Mouse (Mus musculus): ENCODE results near the gene Ext2. TPM values are rescaled to one million over a fixed set of nuclear protein-coding genes. Genes with fewer than 3 reads are reported as not detected.

Ext2 gene
- polyA plus RNA-seq, 1 experiment from 2014 or later: 84.7 TPM

DNA sequence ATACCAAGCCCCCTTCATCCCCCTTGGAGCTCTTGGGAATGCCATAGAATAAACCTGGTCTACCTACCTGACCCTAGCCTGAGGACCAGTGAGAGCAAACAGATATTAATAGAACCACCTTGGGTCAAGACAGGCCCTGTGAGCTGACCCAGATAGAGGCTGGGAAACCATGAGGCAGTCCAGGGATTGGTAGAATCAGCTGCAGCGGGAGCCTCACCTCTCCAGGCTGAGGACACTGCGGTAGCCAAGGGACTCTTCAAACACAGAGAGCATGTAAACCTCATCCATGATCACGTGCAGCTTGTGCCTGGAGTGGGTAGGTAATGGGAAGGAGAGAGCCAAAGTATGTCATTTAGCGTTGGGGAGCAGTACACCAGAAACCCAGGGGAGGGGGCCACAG is 16.6 kb upstream of the Ext2 start:
- no peak for ATAC-seq (ENCODE audit: low FRiP score)
- Histone ChIP-seq H3K9ac (no peak overlapping the region), H3K4me2 (replicated peaks) (no peak overlapping the region), H3K27ac (no peak overlapping the region), H3K9me3 (replicated peaks) (0 out of 2 replicates have a peak, but pooled peaks cover 3% of the 10 kb centered on the region), H3K27me3 (no peaks in the 10 kb centered on the region), H3K4me1 (no peaks in the 10 kb centered on the region), H3K4me3 (no peak overlapping the region), H3K36me3 (peaks cover 84% of the 10 kb centered on the region)
- 89% methylated on average over 4 of the region's 4 CpGs for WGBS

DNA sequence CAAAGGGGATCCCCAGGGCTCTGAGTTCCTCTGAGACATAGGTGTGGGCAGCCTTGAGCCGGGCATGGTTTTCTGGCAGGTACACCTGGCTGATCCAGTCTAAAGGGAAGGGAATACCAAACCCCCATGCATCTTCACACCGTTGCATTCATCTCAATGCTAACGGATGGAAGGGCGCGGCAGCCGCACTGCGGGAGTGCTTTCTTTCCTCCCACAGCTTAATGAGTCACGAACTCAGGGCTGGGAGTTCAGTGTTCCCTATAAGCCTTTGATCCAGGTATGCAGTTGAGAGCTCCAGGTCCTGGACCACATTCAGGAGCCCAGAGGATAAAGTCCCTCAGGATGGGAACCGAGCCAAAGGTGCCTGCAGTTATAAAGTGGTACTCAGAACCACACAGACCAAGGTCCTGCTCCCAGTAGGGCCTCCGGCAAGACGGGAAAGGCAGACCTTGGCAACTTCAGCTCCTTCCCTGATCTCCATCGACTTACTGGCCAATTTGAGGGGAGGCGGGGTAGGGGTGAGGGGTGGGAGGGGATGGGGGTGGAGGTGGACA is 13.9 kb upstream of the Ext2 start:
- Histone ChIP-seq H3K36me3 (peaks cover 62% of the 10 kb centered on the region), H3K27me3 (no peaks in the 10 kb centered on the region), H3K9ac (no peak overlapping the region), H3K27ac (no peak overlapping the region), H3K4me3 (no peak overlapping the region), H3K9me3 (replicated peaks) (0 out of 2 replicates have a peak, but pooled peaks cover 3% of the 10 kb centered on the region), H3K4me1 (no peaks in the 10 kb centered on the region), H3K4me2 (replicated peaks) (no peak overlapping the region)
- ATAC-seq (ENCODE audit: low FRiP score): no peak
- 72% methylated on average over 13 of the region's 13 CpGs for WGBS

DNA sequence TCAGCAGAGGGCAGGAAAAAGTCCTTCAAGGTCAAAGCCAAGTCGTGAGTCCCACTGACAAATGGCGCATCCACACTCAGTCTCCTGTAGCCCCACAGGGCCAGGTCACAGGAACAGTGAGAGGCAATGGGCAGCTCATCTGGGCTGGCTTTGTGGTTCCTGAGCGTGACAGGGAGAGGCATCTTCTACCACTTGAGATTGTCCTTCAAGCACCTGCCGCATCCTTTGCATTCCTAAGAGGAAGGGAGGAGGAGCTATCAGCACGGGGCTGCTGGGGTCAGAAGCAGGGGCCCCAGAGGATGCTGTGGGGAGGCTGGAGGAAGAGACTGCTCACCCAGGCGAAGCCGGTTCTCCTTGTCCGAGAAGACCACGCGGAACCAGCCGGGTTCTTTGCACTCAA is 13.2 kb upstream of the Ext2 start:
- Histone ChIP-seq H3K9ac (no peak overlapping the region), H3K27ac (no peak overlapping the region), H3K27me3 (no peaks in the 10 kb centered on the region), H3K4me2 (replicated peaks) (no peak overlapping the region), H3K4me1 (no peaks in the 10 kb centered on the region), H3K4me3 (no peak overlapping the region), H3K9me3 (replicated peaks) (no peaks in the 10 kb centered on the region), H3K36me3 (peaks cover 54% of the 10 kb centered on the region)
- WGBS: 87% methylated on average over 11 of the region's 11 CpGs
- ATAC-seq (ENCODE audit: low FRiP score): no peak

DNA sequence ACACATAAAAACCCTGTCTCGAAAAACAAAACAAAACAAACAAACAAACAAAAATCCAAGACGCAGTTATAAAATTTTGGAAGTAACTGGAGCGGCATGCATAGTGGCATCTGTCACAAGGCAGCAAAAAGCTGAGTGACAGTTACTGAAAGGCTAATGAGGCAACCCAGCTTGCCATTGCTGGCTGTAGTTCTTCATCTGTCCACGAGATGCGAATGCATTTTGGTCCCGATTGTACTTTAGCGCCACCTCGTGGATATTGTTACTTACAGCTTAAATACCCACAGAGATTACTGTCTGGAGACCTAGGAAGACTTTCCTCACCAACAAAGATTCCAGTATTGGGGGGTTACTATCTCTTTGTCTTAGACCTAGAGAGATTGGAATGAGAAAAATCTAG is 1.2 kb upstream of the Ext2 start:
- Histone ChIP-seq H3K36me3 (peaks cover 6% of the 10 kb centered on the region; the same call in 1 of the 2 replicates), H3K4me1 (peaks cover 9% of the 10 kb centered on the region), H3K27ac (no peak overlapping the region), H3K9ac (no peak overlapping the region), H3K4me2 (replicated peaks) (no peak overlapping the region), H3K4me3 (no peak overlapping the region), H3K27me3 (no peaks in the 10 kb centered on the region), H3K9me3 (replicated peaks) (no peaks in the 10 kb centered on the region)
- no peak for ATAC-seq (ENCODE audit: low FRiP score)
- 16% methylated on average over 8 of the region's 8 CpGs for WGBS

DNA sequence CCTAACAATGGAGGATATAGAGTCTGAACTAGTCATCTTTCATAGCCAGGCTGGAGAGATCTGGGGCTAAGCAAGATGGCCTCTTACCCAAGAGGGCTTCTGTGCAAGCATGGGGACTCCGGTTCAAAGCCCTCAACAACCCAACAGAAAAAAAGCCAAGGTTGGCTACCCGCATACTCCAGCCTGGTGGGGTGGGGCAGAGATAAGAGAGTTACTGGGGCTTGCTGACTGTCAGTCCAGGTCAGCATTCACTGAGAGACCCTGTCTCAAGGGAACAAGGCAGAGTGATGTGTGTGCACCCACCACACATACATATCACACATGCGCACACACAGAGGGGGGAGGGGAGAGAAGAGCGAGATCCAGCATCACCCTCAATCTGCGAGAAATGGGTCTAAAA is 4.6 kb downstream of the Ext2 start:
- H3K4me1 ChIP-seq: peaks cover 9% of the 10 kb centered on the region
- peaks cover 14% of the 10 kb centered on the region for H3K36me3 ChIP-seq
- H3K4me2 ChIP-seq (replicated peaks): no peak overlapping the region
- no peaks in the 10 kb centered on the region for H3K27me3 ChIP-seq
- no peak overlapping the region for H3K4me3 ChIP-seq
- 96% methylated on average over 5 of the region's 5 CpGs for WGBS
- H3K27ac ChIP-seq: no peak overlapping the region
- no peaks in the 10 kb centered on the region for H3K9me3 ChIP-seq (replicated peaks)
- ATAC-seq (ENCODE audit: low FRiP score): no peak
- no peak overlapping the region for H3K9ac ChIP-seq

DNA sequence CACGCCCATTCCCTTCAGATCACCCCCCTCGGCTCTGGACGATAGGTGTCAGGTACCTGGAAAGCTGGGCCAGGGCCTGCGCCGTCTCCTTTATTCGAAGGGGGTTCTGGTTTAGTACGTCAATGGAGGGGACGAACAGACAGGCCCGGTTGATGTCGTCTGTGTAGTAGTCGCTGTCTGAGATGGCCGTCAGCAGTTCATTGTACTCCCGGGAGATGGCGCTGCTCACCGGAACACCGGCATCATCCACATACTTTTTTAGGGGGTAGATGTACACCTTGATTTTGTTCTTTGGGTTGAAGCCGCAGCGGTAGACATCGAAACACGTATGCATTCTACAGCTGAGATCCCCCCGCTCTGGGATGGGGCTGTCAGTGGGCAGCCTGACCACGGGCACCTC is 9.0 kb downstream of the Ext2 start:
- H3K36me3 ChIP-seq: peaks cover 39% of the 10 kb centered on the region

DNA sequence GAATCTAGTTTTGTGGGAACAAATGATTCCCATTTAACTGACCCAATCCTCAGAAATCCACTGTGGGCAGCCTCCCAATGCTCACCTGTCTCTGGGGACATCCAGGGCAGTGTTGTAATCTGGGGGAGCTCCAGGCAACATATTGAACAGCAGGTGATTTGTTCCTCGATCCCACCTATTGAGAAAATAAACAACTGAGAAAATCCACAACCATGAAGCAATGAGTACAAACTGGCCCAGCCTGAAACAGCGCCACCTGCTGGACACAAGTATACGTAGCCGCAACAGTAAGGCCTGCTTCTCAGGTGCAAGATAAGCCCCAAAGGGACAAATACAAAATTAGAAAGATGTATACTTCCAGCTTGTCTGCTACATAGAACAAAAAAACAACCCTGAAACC is 10.6 kb downstream of the Ext2 start:
- peaks cover 49% of the 10 kb centered on the region for H3K36me3 ChIP-seq

More for the DNA sequence above, 9.0 kb downstream of the Ext2 start:
- Histone ChIP-seq H3K9ac (no peak overlapping the region), H3K4me3 (no peak overlapping the region), H3K4me1 (no peaks in the 10 kb centered on the region), H3K9me3 (replicated peaks) (no peaks in the 10 kb centered on the region), H3K27me3 (no peaks in the 10 kb centered on the region), H3K27ac (no peak overlapping the region), H3K4me2 (replicated peaks) (no peak overlapping the region)
- WGBS: 94% methylated on average over 22 of the region's 22 CpGs
- no peak for ATAC-seq (ENCODE audit: low FRiP score)

DNA sequence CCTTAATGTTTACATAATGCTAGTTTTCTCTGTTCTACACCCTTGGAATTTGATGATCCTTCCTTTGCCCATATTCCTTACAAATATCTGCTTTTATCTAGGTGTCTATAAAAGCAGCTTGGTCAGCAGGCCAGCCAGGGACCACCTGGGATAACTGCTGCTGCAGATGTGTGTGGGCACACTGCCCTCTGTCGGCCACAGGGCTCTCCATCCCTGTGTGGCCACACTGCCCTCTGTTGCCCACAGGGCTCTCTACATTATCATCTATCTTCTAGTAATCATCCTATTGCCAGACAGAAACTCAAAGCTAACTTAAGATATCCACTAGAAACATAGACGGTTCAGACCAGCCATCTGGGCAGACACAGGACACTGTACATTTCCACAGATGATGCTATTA is 12.4 kb downstream of the Ext2 start:
- no peaks in the 10 kb centered on the region for H3K4me1 ChIP-seq
- no peak overlapping the region for H3K9ac ChIP-seq
- H3K27ac ChIP-seq: no peak overlapping the region
- ATAC-seq (ENCODE audit: low FRiP score): no peak
- WGBS: 19% methylated on average over 2 of the region's 2 CpGs
- no peak overlapping the region for H3K4me2 ChIP-seq (replicated peaks)
- no peak overlapping the region for H3K4me3 ChIP-seq
- no peaks in the 10 kb centered on the region for H3K27me3 ChIP-seq
- no peaks in the 10 kb centered on the region for H3K9me3 ChIP-seq (replicated peaks)
- peaks cover 65% of the 10 kb centered on the region for H3K36me3 ChIP-seq

More for the DNA sequence above, 10.6 kb downstream of the Ext2 start:
- no peak for ATAC-seq (ENCODE audit: low FRiP score)
- H3K9me3 ChIP-seq (replicated peaks): no peaks in the 10 kb centered on the region
- H3K27me3 ChIP-seq: no peaks in the 10 kb centered on the region
- H3K4me2 ChIP-seq (replicated peaks): no peak overlapping the region
- no peak overlapping the region for H3K9ac ChIP-seq
- no peaks in the 10 kb centered on the region for H3K4me1 ChIP-seq
- H3K27ac ChIP-seq: no peak overlapping the region
- H3K4me3 ChIP-seq: no peak overlapping the region
- WGBS: 37% methylated on average over 4 of the region's 4 CpGs

DNA sequence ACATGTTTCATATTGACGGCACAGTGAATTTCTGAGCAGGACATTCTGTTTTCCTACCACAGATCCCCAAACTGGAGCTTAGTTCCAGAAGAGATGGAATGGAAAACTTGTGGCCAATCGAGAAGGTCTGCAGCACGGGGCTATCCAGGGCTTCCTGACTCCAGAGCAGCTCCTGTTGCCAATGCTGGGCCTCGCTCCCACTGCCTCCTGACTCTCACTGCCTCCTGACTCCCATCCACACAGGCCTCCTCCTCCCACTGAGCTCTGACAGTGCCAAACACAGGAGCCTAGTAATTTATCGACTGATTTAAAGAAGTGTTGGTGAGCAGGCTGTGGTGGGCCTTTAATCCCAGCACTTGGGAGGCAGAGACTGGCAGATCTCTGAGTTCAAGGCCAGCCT is 14.3 kb downstream of the Ext2 start:
- WGBS: 93% methylated on average over 5 of the region's 5 CpGs
- H3K4me1 ChIP-seq: no peaks in the 10 kb centered on the region
- no peak overlapping the region for H3K27ac ChIP-seq
- peaks cover 69% of the 10 kb centered on the region for H3K36me3 ChIP-seq
- no peak overlapping the region for H3K9ac ChIP-seq
- no peak overlapping the region for H3K4me2 ChIP-seq (replicated peaks)
- no peaks in the 10 kb centered on the region for H3K27me3 ChIP-seq
- no peak for ATAC-seq (ENCODE audit: low FRiP score)
- no peak overlapping the region for H3K4me3 ChIP-seq
- no peaks in the 10 kb centered on the region for H3K9me3 ChIP-seq (replicated peaks)

DNA sequence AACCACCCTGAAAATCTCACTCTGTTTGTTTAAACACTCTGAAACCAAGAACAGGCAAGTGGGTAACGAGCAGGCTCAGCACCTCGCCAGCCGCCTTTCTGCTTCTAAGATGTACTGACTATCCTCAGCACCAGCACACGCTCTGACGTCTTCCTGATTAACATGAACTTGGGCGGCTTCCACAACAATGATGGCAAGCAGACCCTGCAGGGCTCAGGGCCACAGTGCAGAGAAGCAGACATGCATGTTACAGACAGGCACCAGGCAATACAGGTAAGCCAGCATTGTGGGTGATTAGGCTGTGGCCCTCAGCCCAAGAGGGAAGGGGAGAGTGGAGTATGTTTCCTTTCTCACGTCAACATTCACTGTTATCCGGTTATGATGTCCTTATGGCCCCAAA is 14.9 kb downstream of the Ext2 start:
- peaks cover 68% of the 10 kb centered on the region for H3K36me3 ChIP-seq
- H3K4me2 ChIP-seq (replicated peaks): no peak overlapping the region
- H3K4me3 ChIP-seq: no peak overlapping the region

DNA sequence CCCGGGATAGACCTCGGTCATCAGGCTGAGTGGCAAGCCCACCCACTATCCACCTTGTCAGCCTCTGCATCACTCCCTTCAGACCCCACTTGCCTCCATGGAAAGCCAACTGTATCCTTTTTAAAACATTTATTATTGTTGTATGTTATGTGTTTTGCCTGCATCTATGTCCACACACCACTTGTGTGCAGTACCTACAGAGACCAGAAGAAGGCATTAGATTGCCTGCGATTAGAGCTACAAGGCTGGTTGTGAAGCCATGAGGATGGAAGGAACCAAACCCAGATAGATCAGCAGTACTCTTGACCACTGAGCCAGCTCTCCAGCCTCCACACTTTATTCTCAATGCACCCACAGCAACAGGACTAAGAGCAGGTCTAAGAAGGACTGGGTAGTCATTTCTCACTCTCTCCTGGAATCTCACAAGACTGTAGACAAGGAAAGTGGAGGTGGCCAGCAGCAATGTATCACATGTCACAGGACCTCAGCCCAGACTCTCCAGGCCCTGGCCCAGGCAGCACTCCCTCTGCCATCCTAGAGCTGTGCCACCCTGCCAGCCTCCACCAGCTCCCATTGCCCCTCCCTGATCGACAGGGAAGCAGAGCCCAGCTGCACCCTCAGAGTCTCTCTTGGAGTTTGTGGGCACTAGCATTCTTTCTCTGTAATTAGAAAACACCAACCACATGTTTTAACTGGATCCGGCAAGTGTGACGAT is 15.7 kb downstream of the Ext2 start:
- WGBS: 94% methylated on average over 6 of the region's 6 CpGs
- Histone ChIP-seq H3K9me3 (replicated peaks) (no peaks in the 10 kb centered on the region), H3K4me2 (replicated peaks) (no peak overlapping the region), H3K27ac (no peak overlapping the region), H3K4me1 (no peaks in the 10 kb centered on the region), H3K9ac (no peak overlapping the region), H3K36me3 (peaks cover 66% of the 10 kb centered on the region), H3K4me3 (no peak overlapping the region), H3K27me3 (no peaks in the 10 kb centered on the region)
- ATAC-seq (ENCODE audit: low FRiP score): no peak

More for the DNA sequence above, 14.9 kb downstream of the Ext2 start:
- H3K9me3 ChIP-seq (replicated peaks): no peaks in the 10 kb centered on the region
- no peak overlapping the region for H3K27ac ChIP-seq
- H3K27me3 ChIP-seq: no peaks in the 10 kb centered on the region
- ATAC-seq (ENCODE audit: low FRiP score): no peak
- H3K4me1 ChIP-seq: no peaks in the 10 kb centered on the region
- H3K9ac ChIP-seq: no peak overlapping the region
- 81% methylated on average over 8 of the region's 8 CpGs for WGBS

DNA sequence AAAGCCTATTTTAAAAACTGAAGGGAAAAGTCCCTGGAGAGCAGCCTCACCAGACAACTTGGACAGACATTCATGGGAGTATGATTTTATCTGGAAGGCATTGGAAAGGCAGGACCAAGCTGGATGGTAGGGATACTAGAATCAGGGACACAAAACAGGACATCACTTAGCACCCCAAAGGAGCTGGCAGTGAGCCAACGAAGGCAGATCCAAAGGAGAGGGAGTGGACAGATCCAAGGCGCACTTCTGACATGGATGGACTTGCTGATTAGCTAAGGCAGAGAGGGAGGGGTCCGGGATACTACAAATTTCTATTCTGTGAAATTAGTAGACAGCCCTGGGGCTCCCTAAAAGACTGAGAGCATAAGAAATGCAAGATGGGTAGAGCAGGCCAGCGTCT is 16.8 kb downstream of the Ext2 start:
- Histone ChIP-seq H3K27me3 (no peaks in the 10 kb centered on the region), H3K9me3 (replicated peaks) (no peaks in the 10 kb centered on the region), H3K27ac (no peak overlapping the region), H3K4me2 (replicated peaks) (no peak overlapping the region), H3K4me3 (no peak overlapping the region), H3K36me3 (peaks cover 58% of the 10 kb centered on the region), H3K4me1 (no peaks in the 10 kb centered on the region), H3K9ac (no peak overlapping the region)
- ATAC-seq (ENCODE audit: low FRiP score): no peak
- WGBS: 95% methylated on average over 4 of the region's 4 CpGs

DNA sequence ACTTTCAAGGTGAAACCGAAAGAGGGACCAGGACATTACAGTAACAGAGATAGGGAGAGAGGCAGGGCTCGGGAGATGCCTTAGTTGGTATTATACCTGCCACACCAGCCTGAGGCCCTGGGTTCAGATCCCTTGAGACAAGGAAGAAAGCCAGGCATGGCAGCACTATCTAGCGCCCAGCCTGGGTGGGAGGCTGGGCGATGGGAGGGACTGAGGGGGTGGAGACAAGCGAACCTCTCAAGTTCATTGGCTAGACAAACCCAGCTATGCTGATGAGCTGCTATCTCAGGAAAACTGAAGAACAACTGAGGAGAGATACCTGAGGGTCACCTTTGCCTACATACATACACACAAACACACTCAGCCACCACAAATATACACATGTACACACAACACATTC is 17.3 kb downstream of the Ext2 start:
- Histone ChIP-seq H3K9me3 (replicated peaks) (no peaks in the 10 kb centered on the region), H3K4me3 (no peak overlapping the region), H3K27me3 (no peaks in the 10 kb centered on the region), H3K4me2 (replicated peaks) (no peak overlapping the region), H3K36me3 (peaks cover 56% of the 10 kb centered on the region), H3K27ac (no peak overlapping the region), H3K4me1 (no peaks in the 10 kb centered on the region), H3K9ac (no peak overlapping the region)
- 79% methylated on average over 5 of the region's 5 CpGs for WGBS
- ATAC-seq (ENCODE audit: low FRiP score): no peak

All from hindbrain, embryonic 12.5 days (tissue).